Mouse (Mus musculus): ENCODE data around the gene Camkmt. TPM values are rescaled to one million over a fixed set of nuclear protein-coding genes. Genes with fewer than 3 reads are reported as not detected.

Gene Camkmt
- total RNA-seq, 2 experiments from 2014 or later, result 11.8 to 12.5 TPM

- intact Hi-C loops (cut with DNase I), result no loop called here
- DNase-seq (ENCODE audit: extremely low spot score in 1 of 2, low spot score in 2 of 2), result no peak
Measured at GRCm38 (mm10) chr17:85256930-85257329, 166.6 kb downstream of the Camkmt start.

- DNase-seq (ENCODE audit: extremely low spot score in 1 of 2, low spot score in 2 of 2), result no peak
- intact Hi-C loops (cut with DNase I), result no loop called here
Measured at GRCm38 (mm10) chr17:85257348-85257747, 167.0 kb downstream of the Camkmt start.

DNA sequence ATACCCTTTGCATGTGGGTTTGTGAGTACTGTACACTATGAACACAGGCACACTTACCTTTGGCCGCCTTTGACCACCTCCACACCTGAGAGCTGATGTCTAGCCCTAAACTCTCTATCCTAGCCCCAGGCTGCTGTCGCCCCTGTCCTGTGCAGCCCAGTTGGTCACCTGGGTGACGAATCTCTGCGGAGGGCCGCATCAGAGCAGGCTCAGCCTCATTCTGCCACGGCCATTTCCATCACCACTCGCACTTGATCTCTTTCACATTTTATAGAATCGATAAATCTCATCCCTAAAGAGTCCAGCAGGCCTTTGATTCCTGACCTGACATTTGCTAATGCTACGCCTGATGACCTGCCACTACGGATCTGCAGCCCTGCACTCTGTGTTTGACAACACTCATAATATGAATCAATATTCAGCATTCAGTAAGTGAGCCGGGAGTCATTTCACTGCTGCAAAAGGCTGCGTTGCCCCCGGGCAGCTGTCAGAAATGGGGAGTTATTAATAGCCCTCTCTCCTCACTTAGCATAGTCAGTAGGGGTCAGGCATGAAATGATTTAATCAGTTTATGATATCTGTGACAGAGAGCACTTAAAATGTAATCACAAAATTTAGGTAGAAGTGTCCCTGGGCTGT, 168.5 kb downstream of the Camkmt start:
- intact Hi-C loops (cut with DNase I), result no loop called here
- DNase-seq (ENCODE audit: extremely low spot score in 1 of 2, low spot score in 2 of 2), result no peak

GRCm38 (mm10) chr17:85266831-85267422, 176.6 kb downstream of the Camkmt start:
- DNase-seq (ENCODE audit: extremely low spot score in 1 of 2, low spot score in 2 of 2), result no peak
- intact Hi-C loops (cut with DNase I), result no loop called here

DNA sequence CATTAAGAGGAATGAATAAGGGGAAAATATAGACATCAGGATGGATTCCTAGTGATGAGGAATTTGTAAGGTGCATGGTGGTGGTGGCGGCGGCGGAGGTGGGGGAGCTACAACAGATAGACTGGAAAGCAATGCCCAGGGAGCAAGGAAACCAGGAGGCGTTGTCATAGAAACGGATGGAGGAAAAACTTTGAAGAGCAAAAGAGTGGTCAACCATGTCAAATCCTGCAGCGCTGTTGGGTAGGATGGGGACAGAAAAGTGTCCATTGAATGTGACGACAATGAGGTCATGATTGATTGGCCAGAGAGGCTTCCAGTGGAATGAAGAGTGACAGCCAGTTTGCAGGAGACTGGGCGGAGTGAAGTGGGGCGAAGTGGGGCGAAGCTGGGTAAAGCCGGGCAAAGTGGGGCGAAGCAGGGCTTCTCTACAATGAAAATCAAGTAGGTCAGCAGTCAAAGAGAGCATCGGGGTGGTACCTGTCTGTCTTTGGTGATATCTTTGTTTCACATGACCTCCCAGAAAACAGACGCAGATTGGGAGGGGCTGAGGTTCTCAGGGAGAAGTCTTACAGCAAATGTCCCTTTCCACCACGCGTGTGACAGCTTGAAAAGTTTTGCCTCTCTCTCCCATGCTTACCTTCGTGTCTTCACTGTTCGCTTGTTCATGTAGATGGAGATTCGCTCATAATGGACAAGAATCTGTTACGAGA, 181.3 kb downstream of the Camkmt start:
- intact Hi-C loops (cut with DNase I), result no loop called here
- no peak for DNase-seq (ENCODE audit: extremely low spot score in 1 of 2, low spot score in 2 of 2)

DNA sequence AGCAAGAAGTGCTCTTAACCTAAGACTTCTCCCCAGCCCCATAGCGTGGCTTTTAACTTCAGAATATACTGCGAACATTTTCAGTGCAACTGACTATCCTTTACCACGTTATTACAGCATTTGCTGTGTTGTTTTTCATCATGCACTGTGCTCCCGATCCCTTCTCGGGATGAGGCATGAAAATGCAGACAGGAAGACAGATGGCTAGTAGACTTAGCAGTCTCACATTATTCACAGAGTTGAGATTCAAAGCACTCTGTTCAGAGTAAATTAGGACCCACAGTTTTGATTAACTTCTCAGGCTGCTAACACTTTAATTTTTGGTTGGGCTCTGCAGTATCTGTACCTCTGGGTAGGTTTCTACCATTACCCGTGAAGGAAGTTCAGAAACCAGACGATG, 189.4 kb downstream of the Camkmt start:
- no peak for DNase-seq (ENCODE audit: extremely low spot score in 1 of 2, low spot score in 2 of 2)
- intact Hi-C loops (cut with DNase I), result no loop called here

DNA sequence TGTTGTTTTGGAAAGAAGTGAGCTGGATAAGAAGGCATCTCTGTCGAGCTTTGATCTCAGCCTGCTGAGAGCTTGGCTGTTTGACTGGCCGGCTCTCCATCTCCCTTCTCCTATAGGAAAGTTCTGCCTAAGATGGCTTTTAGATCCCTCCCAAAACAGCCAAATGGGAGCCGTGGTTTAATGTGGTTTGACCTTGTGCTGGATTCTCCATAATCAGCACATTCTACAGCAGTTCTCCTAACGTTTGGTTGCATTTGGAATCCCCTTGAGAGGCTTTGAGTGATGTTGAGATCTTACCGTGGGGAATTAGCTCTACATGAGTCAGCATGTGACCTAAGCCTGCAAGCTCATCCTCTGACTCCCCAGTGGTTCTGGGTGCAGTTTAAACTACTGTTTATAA, 192.1 kb downstream of the Camkmt start:
- intact Hi-C loops (cut with DNase I), result no loop called here
- DNase-seq (ENCODE audit: extremely low spot score in 1 of 2, low spot score in 2 of 2), result no peak

- no peak for DNase-seq (ENCODE audit: extremely low spot score in 1 of 2, low spot score in 2 of 2)
- intact Hi-C loops (cut with DNase I), result no loop called here
Measured at GRCm38 (mm10) chr17:85291154-85291553, 200.8 kb downstream of the Camkmt start.

DNA sequence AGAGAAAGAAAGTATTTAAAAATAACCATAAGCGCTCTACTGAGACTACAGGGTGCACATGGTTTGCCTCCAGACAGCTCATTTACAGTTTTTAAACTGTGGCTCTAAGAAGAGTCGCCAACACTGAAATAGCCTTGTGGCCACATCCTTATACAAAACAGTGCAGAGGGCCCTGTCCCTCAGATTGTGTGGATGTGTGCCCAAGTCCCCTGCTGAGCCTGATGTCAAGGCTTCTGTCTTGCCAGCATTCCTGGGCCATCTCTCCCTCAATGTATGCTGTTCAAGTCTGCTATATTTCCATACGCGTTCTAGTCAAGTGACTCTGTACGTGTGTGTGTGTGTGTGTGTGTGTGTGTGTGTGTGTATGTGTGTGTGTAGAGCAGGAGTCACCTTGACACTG, 201.2 kb downstream of the Camkmt start:
- DNase-seq (ENCODE audit: extremely low spot score in 1 of 2, low spot score in 2 of 2), result no peak
- intact Hi-C loops (cut with DNase I), result no loop called here

- intact Hi-C loops (cut with DNase I), result no loop called here
- DNase-seq (ENCODE audit: extremely low spot score in 1 of 2, low spot score in 2 of 2), result no peak
Measured at GRCm38 (mm10) chr17:85292276-85292675, 201.9 kb downstream of the Camkmt start.

GRCm38 (mm10) chr17:85303686-85304085, 213.3 kb downstream of the Camkmt start:
- no peak for DNase-seq (ENCODE audit: extremely low spot score in 1 of 2, low spot score in 2 of 2)
- intact Hi-C loops (cut with DNase I), result no loop called here

DNA sequence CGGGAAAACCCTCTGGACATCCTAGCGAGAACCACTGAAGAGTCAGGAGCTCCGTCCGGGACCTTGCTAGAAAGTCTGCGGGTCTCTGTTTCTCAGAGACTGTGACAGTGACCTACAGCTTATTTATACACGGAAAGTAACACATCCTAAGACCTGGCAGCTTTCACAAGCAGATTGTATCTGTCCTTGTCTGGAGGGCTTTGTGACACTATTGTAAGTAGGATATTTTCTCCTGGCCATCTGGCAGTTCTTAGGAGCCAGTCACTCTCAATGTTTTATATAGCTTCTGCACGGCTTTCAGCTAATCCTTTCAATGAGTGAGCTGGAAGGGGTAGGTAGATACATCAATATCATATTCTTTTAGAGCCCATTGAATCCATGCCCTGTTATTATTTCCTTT, 218.2 kb downstream of the Camkmt start:
- DNase-seq (ENCODE audit: extremely low spot score in 1 of 2, low spot score in 2 of 2), result no peak
- intact Hi-C loops (cut with DNase I), result no loop called here

GRCm38 (mm10) chr17:85309046-85309445, 218.7 kb downstream of the Camkmt start:
- intact Hi-C loops (cut with DNase I), result no loop called here
- no peak for DNase-seq (ENCODE audit: extremely low spot score in 1 of 2, low spot score in 2 of 2)

- DNase-seq (ENCODE audit: extremely low spot score in 1 of 2, low spot score in 2 of 2), result peak; percentile 32 to 42
- intact Hi-C loops (cut with DNase I), result no loop called here
Measured at GRCm38 (mm10) chr17:85311348-85311747, 221.0 kb downstream of the Camkmt start.

DNA sequence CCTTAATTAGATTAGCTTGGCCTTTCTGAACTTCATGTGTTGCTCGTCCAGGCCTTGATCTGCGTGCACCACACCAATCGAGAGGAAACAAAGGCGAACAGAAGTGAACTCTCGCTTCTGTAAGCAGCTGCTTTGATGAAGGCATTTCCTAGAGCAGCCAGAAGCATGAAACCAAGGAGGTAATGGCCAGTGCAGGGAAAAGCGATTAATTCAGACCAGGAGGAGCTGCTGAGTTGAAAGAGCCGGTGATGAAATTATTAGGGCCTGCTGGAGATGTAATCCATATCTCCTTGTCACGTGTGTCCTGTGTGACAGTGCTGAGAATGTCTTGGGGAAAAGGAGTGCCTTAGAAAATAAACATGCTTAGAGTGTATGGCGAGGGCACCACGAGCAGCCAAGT, 228.0 kb downstream of the Camkmt start:
- intact Hi-C loops (cut with DNase I), result no loop called here
- DNase-seq (ENCODE audit: extremely low spot score in 1 of 2, low spot score in 2 of 2), result no peak

DNA sequence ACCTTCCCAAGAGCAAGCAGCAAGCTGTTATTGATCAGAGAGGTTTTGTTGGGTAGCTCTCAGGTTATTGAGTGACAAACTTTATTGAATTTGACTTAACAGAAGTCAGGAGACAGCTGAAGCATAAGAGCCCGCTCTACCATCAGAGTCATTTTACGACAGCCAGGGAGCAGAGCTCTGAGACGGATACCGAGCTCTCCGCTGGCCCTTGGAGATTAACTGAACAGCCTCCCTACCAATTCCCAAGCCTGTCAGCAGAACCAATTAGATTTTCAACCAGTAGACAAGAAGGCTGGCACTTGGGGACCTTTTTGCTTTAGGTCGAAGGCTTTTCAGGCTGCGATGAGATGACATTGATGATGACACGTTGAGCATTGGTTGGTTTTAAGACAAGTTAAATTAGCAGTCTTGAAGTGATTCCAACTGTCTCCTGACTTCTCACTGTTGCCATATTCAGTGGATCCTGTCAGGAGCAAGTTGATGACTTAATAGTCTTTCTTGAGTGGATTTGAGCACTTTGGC, 229.5 kb downstream of the Camkmt start:
- intact Hi-C loops (cut with DNase I), result no loop called here
- DNase-seq (ENCODE audit: extremely low spot score in 1 of 2, low spot score in 2 of 2), result no peak

DNA sequence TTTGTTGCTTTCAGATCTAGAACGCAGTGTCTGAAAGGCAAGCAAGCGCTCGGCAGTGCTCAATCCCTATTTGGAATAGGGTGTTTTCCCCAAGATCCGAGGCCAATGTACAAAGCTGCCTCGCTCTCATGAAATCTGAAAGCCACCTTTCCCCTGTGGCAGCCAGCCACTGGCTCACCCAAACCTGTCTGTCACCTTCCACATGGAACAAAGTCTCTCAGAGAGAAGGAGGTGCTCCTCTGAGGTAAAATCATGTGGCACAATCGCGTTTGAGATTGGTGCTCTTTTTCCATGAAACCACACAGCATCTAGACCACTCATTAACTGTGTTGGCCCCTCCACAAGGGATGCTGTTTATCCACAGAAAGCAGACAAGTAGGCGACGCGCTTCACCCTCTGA, 238.5 kb downstream of the Camkmt start:
- intact Hi-C loops (cut with DNase I), result no loop called here
- no peak for DNase-seq (ENCODE audit: extremely low spot score in 1 of 2, low spot score in 2 of 2)

DNA sequence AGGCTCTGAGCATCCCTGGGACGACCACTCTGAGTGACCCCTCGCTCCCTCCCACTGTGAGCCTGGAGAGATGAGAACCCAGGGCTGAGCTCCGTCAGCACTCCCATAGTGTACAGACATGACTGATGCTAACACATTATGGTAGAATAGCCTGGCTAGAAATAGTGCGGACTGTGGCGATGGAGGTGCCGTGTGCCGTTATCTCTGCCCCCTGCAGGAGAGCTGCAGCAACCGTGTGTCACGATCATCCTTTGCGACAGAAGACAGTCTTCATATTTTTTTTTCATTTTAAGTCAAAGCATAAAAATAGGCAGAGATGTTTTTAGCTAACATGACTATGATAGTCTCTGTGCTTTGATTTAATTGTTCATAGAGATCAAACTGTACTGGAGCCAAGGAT, 245.1 kb downstream of the Camkmt start:
- intact Hi-C loops (cut with DNase I), result no loop called here

GRCm38 (mm10) chr17:85337666-85338065, 247.3 kb downstream of the Camkmt start:
- DNase-seq (ENCODE audit: extremely low spot score in 1 of 2, low spot score in 2 of 2), result no peak
- intact Hi-C loops (cut with DNase I), result no loop called here

More for the DNA sequence above, 245.1 kb downstream of the Camkmt start:
- no peak for DNase-seq (ENCODE audit: extremely low spot score in 1 of 2, low spot score in 2 of 2)

GRCm38 (mm10) chr17:85341134-85341700, 250.9 kb downstream of the Camkmt start:
- no peak for DNase-seq (ENCODE audit: extremely low spot score in 1 of 2, low spot score in 2 of 2)
- intact Hi-C loops (cut with DNase I), result no loop called here

All from left cerebral cortex, postnatal 10 days (tissue).